Mouse (Mus musculus): ENCODE data around the gene Dnm1l.
A peak's percentile ranks its signal among the peaks of the same experiment; 100 is the strongest.
"Not testable (repeated sequence)": the region's sequence is repeated elsewhere in the genome, so short reads cannot be mapped to it uniquely, and the experiment has no call there.

Gene Dnm1l

GRCm38 (mm10) chr16:16358481-16359100 lies at the start of gene Dnm1l:
Dnm1l (minus strand) TSS chr16:16358959.
- peak; percentile 87 to 93 for DNase-seq (ENCODE audit: low spot score in 2 of 2)

- DNase-seq (ENCODE audit: low spot score in 2 of 2): not testable (repeated sequence)
Observed at GRCm38 (mm10) chr16:16367217-16367616, 8.5 kb upstream of the Dnm1l start.

- not testable (repeated sequence) for DNase-seq (ENCODE audit: low spot score in 2 of 2)
Observed at GRCm38 (mm10) chr16:16359101-16359482, 333 bp upstream of the Dnm1l start.

- no peak for DNase-seq (ENCODE audit: low spot score in 2 of 2)
Observed at GRCm38 (mm10) chr16:16357908-16358307, 851 bp downstream of the Dnm1l start.

GRCm38 (mm10) chr16:16346420-16346819 lies 12.3 kb downstream of the Dnm1l start:
- no peak for DNase-seq (ENCODE audit: low spot score in 2 of 2)

- DNase-seq (ENCODE audit: low spot score in 2 of 2): no peak
Observed at GRCm38 (mm10) chr16:16325775-16326336, 32.9 kb downstream of the Dnm1l start.

- DNase-seq (ENCODE audit: low spot score in 2 of 2): no peak
Observed at GRCm38 (mm10) chr16:16311319-16311718, 47.4 kb downstream of the Dnm1l start.

- no peak for DNase-seq (ENCODE audit: low spot score in 2 of 2)
Observed at GRCm38 (mm10) chr16:16303888-16304287, 54.9 kb downstream of the Dnm1l start.

- peak; percentile 33 to 60 for DNase-seq (ENCODE audit: low spot score in 2 of 2)
Observed at GRCm38 (mm10) chr16:16303138-16303827, 55.5 kb downstream of the Dnm1l start.

- DNase-seq (ENCODE audit: low spot score in 2 of 2): peak; percentile 87 to 88
Observed at GRCm38 (mm10) chr16:16302369-16303137, 56.2 kb downstream of the Dnm1l start, which contains the start of gene Yars2. Yars2 (plus strand) TSS chr16:16302965.

- no peak for DNase-seq (ENCODE audit: low spot score in 2 of 2)
Observed at GRCm38 (mm10) chr16:16273752-16274151, 85.0 kb downstream of the Dnm1l start.

- DNase-seq (ENCODE audit: low spot score in 2 of 2): no peak
Observed at GRCm38 (mm10) chr16:16272978-16273377, 85.8 kb downstream of the Dnm1l start.

GRCm38 (mm10) chr16:16262436-16262835 lies 96.3 kb downstream of the Dnm1l start:
- no peak for DNase-seq (ENCODE audit: low spot score in 2 of 2)

All from urinary bladder, postnatal 4 days (tissue).